Mouse (Mus musculus) telencephalon, adult 2 months (tissue): ENCODE data around the gene Sppl2a.
"Not testable (repeated sequence)": the region's sequence is repeated elsewhere in the genome, so short reads cannot be mapped to it uniquely, and the experiment has no call there.

Experiments used
- DNase-seq: peaks from one replicate; pipeline ENCODE4 v3.0.0-alpha.2; 2011; ENCODE audit warnings: low read depth, low spot score

Gene Sppl2a

DNA sequence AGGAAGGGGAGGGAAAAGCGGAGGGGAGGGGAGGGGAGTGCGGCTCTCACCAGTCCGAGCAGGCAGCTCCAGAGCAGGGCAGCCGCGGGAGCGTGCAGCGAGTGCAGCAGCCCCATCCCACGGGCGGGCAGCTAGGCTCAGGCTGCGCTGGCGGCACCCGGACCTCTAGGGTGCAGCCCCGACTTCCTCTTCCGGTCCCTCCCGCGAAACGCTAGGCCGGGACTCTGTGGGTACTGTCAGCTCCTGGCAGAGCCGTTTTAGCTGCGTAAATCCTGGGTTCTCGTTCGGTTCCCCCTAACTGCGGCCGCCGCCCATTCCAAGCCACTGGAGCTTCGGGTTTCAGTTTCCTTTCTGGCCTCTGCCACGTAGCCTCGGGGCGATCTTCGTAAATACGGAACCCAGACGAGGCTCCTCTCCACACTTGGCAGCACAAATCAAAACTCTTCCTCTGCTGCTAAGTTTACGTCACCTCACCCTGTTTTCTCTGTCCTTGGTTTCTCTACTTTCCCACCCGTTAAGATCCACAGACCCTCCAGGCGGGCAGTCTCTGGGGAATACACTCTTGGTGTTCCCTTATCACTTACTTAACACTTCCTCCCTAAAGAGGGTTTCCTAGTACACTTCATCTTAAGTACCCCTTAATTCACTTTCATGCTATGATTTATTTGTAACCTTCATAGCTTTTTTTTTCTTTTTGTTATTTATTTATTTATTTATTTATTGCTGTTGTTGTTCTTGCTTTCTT lies at the start of gene Sppl2a:
Gene Sppl2a, minus strand, starts transcription at position 339 of the 745 bp plus-strand sequence.
- peak; percentile 89 for DNase-seq

DNA sequence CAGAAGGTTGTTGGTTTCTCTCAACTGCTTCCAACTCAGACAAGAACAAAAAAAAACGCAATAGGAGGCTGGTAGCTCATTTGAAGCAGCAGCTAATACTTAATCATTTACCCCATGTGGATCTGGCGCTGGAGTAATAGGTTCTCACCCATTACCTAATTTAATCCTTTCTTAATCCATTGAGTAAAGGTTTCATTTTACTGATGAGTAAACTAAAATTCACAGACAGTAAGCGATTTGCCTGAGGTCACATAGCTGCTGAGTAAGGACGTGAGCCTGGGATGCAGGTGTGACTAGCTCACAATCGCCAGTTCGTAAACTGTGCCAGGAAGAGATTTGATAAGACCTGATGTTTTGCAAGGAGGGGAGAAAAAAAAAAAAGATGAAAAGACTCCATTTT lies 44.4 kb upstream of the Sppl2a start:
- DNase-seq, result no peak

DNA sequence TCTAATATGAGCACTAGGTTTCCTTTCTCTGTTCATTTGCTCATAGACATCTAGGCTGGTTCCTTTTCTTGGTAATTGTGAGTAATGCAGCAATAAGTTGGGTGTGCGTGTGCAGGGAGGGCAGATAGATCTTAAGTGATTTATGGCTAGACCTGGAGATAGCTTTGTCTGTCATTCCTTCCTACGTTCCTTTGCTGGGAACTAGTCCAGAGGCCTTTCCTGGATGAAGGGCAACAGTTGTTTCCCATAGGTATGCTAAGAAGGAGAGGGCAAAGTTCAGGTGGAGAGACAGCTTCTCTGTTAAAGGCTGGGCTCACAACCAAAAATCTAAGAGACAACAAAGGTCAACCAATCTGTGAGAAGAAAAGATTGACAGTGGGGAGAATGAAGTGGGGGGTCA lies 28.7 kb upstream of the Sppl2a start:
- DNase-seq, result no peak

GRCm38 (mm10) chr2:126955671-126956070 lies 22.6 kb upstream of the Sppl2a start:
- DNase-seq, result no peak

GRCm38 (mm10) chr2:126951085-126951484 lies 18.1 kb upstream of the Sppl2a start:
- no peak for DNase-seq

- DNase-seq, result no peak
Measured at GRCm38 (mm10) chr2:126950453-126950852, 17.4 kb upstream of the Sppl2a start.

GRCm38 (mm10) chr2:126949856-126950255 lies 16.8 kb upstream of the Sppl2a start:
- no peak for DNase-seq

- DNase-seq, result not testable (repeated sequence)
Measured at GRCm38 (mm10) chr2:126949297-126949696, 16.3 kb upstream of the Sppl2a start.

DNA sequence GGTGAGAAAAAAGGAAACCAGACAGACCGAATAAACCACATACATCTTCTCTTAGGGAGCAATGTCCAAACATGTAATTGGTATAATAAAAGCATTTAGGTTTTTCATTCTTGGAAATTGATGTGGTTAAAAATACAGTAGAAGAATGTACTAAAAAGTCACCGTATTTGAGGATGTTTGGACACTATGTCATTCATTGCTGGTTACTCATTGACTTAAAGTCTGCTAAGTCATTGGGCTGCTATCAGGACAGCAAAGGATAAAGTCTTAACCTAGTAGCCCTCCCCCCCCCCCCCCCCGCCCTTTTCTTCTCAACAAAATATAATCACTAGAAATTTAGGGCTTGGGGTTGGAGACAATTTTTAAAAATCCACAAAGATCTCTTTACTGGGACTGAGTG lies 15.2 kb upstream of the Sppl2a start:
- DNase-seq, result no peak

GRCm38 (mm10) chr2:126947646-126948045 lies 14.6 kb upstream of the Sppl2a start:
- DNase-seq, result no peak

DNA sequence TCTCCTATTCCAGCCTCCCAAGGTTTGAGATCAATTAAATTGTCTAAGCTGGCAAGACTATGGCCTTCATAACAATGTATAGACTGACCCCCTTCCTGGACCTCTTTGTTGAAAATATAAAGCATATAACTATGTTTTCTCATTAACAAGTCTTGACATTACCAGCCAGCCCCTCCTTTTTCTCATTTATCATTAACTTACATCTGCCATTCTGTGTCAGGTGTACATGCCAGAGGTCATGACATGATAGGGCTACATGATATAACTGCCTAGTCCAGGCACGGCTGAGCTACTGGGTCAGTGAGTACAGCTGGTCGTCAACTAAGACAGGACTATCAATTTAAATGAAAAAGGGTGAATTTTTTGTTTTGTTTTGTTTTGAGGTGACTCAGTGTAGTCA lies 10.2 kb upstream of the Sppl2a start:
- no peak for DNase-seq

DNA sequence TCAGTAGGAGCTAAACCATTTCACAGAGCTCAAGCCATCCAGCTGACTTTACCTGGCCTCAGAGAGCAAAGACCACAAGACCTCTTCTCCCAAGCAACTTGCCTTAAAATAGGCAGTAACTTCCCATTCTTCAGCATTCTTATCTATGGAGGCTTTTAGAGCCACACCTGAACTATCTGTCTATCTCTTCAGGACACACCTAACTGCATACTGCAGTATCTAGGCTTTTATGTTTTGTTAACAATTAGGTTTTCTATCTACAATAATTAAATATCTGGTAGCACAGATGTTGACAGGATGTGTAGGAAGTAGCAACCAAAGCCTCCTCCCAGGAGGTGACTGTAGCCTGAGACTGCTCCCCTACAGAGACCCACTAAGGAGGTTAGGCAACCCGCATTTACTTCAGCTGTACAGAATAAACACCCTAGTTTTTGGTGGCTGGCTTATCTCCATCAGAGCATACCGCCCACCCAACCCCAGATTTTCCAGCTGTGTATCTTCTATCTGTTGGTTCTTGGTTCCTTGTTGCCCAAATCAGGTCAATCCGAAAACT lies 7.4 kb upstream of the Sppl2a start:
- DNase-seq, result no peak

DNA sequence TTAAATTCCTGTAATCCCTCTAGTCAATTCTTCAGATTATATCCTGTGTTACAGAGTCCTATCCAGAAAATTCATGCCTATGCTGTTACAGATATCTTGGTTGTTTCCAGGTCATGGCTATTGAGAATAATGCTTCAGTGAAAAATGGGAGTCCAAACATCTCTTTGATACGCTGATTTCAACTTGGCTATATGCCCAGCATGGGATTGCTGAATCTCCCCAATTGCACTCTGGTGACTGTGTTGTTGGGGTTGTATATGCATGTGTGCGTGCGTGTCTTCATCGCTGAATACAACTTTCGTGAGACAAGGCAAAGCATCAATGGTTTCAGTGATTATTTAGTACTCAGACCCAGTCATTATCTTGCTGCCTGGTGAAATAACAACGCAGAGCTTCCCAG lies 5.0 kb upstream of the Sppl2a start:
- no peak for DNase-seq

- DNase-seq, result no peak
Measured at GRCm38 (mm10) chr2:126933921-126934320, 886 bp upstream of the Sppl2a start.

- no peak for DNase-seq
Measured at GRCm38 (mm10) chr2:126932261-126932896, 656 bp downstream of the Sppl2a start.

GRCm38 (mm10) chr2:126931784-126932183 lies 1.3 kb downstream of the Sppl2a start:
- DNase-seq, result no peak

DNA sequence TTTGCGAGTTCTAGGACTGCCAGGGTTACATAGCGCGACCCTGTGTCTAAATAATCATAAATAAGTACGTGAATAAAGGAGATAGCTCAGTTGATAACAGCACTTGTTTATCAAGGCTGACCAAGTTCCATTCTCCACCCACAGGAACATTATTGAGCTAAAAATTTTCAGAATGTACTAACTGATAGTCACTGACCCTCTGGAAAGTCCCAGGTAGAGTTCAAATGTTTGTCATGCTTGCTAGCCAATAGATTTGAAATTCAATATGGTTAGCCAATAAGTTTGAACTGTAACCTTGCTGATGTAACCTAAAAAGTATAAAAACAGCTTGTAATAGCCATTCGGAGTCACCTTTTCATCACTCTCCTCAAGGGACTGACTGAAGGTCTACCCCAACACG lies 4.4 kb downstream of the Sppl2a start:
- no peak for DNase-seq

- DNase-seq, result no peak
Measured at GRCm38 (mm10) chr2:126920358-126921060, 12.5 kb downstream of the Sppl2a start.

DNA sequence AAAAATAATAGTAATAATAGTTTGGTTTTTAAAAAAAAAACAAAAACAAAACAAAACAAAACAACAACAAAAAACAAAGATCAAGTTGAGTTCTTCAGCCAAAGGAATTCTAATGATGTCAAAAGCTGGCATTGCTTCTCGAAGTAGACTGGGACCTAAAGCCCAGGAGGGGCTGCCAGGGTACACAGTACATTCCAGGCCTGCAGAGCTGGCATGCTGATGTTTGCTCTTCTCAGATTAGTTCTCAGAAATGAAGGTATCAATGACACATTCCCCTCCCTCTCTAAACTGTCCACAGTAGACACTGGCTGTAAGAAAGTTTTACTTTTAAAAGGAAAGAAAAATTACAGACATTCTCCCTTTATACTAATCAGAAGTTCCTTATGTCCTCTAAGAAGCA lies 16.8 kb downstream of the Sppl2a start:
- DNase-seq, result no peak

DNA sequence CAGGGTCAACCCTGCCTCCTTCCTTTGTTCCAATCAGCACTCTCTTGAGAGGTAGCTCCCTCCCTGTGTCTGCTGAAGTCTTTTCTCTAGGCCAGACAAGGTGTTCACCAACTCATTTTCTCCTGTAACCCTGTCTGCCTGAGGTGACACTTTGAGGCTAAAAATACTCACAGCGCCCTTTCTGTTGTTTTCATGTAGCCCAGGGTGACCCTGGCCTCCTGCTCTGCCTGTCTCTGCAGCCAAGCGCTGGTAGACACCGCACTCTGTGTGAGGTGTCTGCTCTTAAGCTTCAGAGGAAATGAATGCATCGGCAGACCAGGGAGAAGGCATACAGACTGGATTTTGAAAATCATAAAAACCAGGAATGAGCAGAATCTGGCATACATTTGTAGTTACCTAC lies 18.9 kb downstream of the Sppl2a start:
- DNase-seq, result no peak

DNA sequence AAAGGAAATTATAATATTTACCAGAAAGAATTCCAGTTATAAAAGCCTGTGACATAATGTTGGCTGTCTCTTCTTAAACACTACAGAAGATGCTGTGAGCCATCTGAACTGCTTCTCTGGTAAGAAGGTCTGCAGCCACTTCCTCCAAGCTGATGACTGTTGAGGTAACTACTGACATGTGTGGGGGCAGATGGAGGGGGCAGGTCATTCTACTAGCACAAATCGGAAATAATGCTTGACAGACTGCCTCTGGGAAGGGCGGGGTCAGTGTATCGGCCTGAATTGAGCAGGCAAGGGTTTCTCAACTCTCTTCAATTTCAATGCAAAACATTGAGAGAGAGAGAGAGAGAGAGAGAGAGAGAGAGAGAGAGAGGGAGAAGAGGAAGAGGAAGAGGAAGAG lies 28.9 kb downstream of the Sppl2a start:
- DNase-seq, result no peak

GRCm38 (mm10) chr2:126897511-126897910 lies 35.5 kb downstream of the Sppl2a start:
- DNase-seq, result no peak
